Mouse (Mus musculus) neural tube, embryonic 13.5 days (tissue): ENCODE measurements around the gene Pde4d. TPM values are rescaled to one million over a fixed set of nuclear protein-coding genes. Genes with fewer than 3 reads are reported as not detected.

Source experiments
- ATAC-seq: fragments of 200-750 bp; cut with Nextera tagmentation; 2 replicates; pipeline ENCODE4 v1.8.0; 2017; ENCODE audit warnings: low read depth, mild to moderate bottlenecking, moderate TSS enrichment, moderate library complexity
- H3K27ac ChIP-seq: fragments of 300-500 bp; sonication (generic); replicated peaks from 2 replicates; pipeline ENCODE4 v1.5.1; 2015; ENCODE audit warnings: moderate library complexity, mild to moderate bottlenecking, inconsistent platforms
- H3K27me3 ChIP-seq: fragments of 300-500 bp; sonication (generic); 2 replicates; pipeline ENCODE4 v1.6.1; 2015; ENCODE audit warnings: mild to moderate bottlenecking, inconsistent platforms
- H3K36me3 ChIP-seq: fragments of 300-500 bp; sonication (generic); 2 replicates; pipeline ENCODE4 v1.6.1; 2015; ENCODE audit warnings: mild to moderate bottlenecking, inconsistent platforms
- H3K4me1 ChIP-seq: fragments of 300-500 bp; sonication (generic); replicated peaks from 2 replicates; pipeline ENCODE4 v1.6.1; 2015; ENCODE audit warnings: inconsistent platforms
- H3K4me2 ChIP-seq: fragments of 300-500 bp; sonication (generic); 2 replicates; pipeline ENCODE4 v1.6.1; 2015; ENCODE audit warnings: inconsistent platforms, mild to moderate bottlenecking, moderate library complexity
- H3K4me3 ChIP-seq: fragments of 300-500 bp; sonication (generic); 2 replicates; pipeline ENCODE4 v1.5.1; 2015; ENCODE audit warnings: mild to moderate bottlenecking, inconsistent platforms
- H3K9ac ChIP-seq: fragments of 300-500 bp; sonication (generic); 2 replicates; pipeline ENCODE4 v1.6.1; 2015; ENCODE audit warnings: moderate library complexity, mild to moderate bottlenecking, inconsistent platforms
- H3K9me3 ChIP-seq: fragments of 300-500 bp; sonication (generic); 2 replicates; pipeline ENCODE4 v1.6.1; 2016; ENCODE audit warnings: inconsistent platforms
- WGBS: fragments of 180-500 bp; shearing (Covaris S2); methylation state at CpG from one replicate; pipeline ENCODE4 v1.1.7; 2015; 5-methylcytosine and 5-hydroxymethylcytosine counted together
- polyA plus RNA-seq: library from polyadenylated mRNA; unstranded; fragments of >200 nt; fragmentation: Nextera tagmentation; extraction: Ambion mirVana; gene quantifications from 2 replicates; pipeline ENCODE4 v1.2.1, GENCODE M21; 2015

Gene Pde4d
- polyA plus RNA-seq, 1 experiment from 2014 or later: 15.5 TPM

GRCm38 (mm10) chr13:109569491-109569890 is 1119.7 kb downstream of the Pde4d start:
- Histone ChIP-seq H3K9ac (no peak overlapping the region), H3K4me3 (no peak overlapping the region), H3K9me3 (no peaks in the 10 kb centered on the region), H3K36me3 (no peaks in the 10 kb centered on the region), H3K4me2 (no peak overlapping the region), H3K4me1 (0 out of 2 replicates have a peak, but pooled peaks cover 8% of the 10 kb centered on the region), H3K27ac (no peak overlapping the region), H3K27me3 (no peaks in the 10 kb centered on the region)
- WGBS: 65% methylated on average over 5 of the region's 5 CpGs
- ATAC-seq: no peak

GRCm38 (mm10) chr13:109576725-109577124 is 1127.0 kb downstream of the Pde4d start:
- H3K4me1 ChIP-seq: peaks cover 19% of the 10 kb centered on the region
- ATAC-seq: no peak

GRCm38 (mm10) chr13:109577454-109577853 is 1127.7 kb downstream of the Pde4d start:
- Histone ChIP-seq H3K36me3 (no peaks in the 10 kb centered on the region), H3K27ac (peak overlapping the region; percentile 42), H3K9me3 (no peaks in the 10 kb centered on the region), H3K9ac (no peak overlapping the region), H3K27me3 (no peaks in the 10 kb centered on the region), H3K4me1 (peaks cover 19% of the 10 kb centered on the region), H3K4me3 (no peak overlapping the region), H3K4me2 (no peak overlapping the region)
- no peak for ATAC-seq
- 43% methylated on average over 5 of the region's 5 CpGs for WGBS

More at GRCm38 (mm10) chr13:109576725-109577124, 1127.0 kb downstream of the Pde4d start:
- no peaks in the 10 kb centered on the region for H3K9me3 ChIP-seq
- H3K4me2 ChIP-seq: no peak overlapping the region
- H3K27me3 ChIP-seq: no peaks in the 10 kb centered on the region
- WGBS: 35% methylated on average over 1 of the region's 1 CpGs
- no peaks in the 10 kb centered on the region for H3K36me3 ChIP-seq
- no peak overlapping the region for H3K4me3 ChIP-seq
- H3K27ac ChIP-seq: peak overlapping the region; percentile 42; the same call in 1 of the 2 replicates
- H3K9ac ChIP-seq: no peak overlapping the region

- H3K36me3 ChIP-seq: no peaks in the 10 kb centered on the region
- no peak overlapping the region for H3K4me3 ChIP-seq
- ATAC-seq: no peak
- H3K4me2 ChIP-seq: no peak overlapping the region
- no peak overlapping the region for H3K9ac ChIP-seq
- H3K4me1 ChIP-seq: peaks cover 19% of the 10 kb centered on the region
- H3K9me3 ChIP-seq: no peaks in the 10 kb centered on the region
- H3K27me3 ChIP-seq: no peaks in the 10 kb centered on the region
- H3K27ac ChIP-seq: peak overlapping the region; percentile 42; the same call in 1 of the 2 replicates
- WGBS: 77% methylated on average over 4 of the region's 4 CpGs
Observed at GRCm38 (mm10) chr13:109577901-109578300, 1128.2 kb downstream of the Pde4d start.

GRCm38 (mm10) chr13:109581284-109582070 is 1131.7 kb downstream of the Pde4d start:
- Histone ChIP-seq H3K4me2 (no peak overlapping the region), H3K27me3 (no peaks in the 10 kb centered on the region), H3K36me3 (no peaks in the 10 kb centered on the region), H3K9me3 (no peaks in the 10 kb centered on the region), H3K4me1 (peaks cover 17% of the 10 kb centered on the region), H3K27ac (no peak overlapping the region), H3K9ac (no peak overlapping the region), H3K4me3 (no peak overlapping the region)
- no peak for ATAC-seq
- WGBS: 77% methylated on average over 16 of the region's 16 CpGs

GRCm38 (mm10) chr13:109590048-109590447 is 1140.3 kb downstream of the Pde4d start:
- Histone ChIP-seq H3K9me3 (no peaks in the 10 kb centered on the region), H3K27me3 (no peaks in the 10 kb centered on the region), H3K4me1 (no peaks in the 10 kb centered on the region), H3K9ac (no peak overlapping the region), H3K36me3 (no peaks in the 10 kb centered on the region), H3K4me3 (no peak overlapping the region), H3K4me2 (no peak overlapping the region), H3K27ac (no peak overlapping the region)
- ATAC-seq: no peak
- 86% methylated on average over 4 of the region's 4 CpGs for WGBS

DNA sequence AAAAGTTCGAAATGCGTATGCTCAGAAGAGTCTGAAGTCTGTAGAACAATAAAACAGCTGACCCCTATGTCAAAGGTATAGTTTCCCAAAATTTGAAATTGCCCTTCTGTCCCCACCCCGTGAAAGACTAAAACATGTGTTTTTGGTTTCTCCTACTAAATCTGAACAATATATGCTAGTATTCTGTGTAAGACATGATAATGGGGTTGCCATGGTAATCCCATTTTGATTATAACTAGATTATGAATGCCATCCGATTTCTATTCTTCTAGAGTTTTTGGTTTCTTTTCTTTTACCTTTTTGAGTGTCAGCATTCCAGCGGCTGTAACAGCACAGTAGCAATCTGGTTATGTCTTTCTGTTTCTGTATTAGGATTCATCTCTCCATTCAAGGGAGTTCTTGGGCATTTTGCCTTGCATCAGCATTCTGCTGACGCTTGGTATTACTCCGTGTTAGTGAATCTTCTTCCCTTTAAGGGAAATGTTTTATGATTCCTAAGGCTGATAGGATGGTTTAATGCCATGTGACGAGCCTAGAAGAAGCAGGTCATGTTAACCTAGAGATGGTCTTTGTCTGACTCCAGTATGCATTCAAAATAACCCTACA is 1142.5 kb downstream of the Pde4d start:
- H3K9me3 ChIP-seq: no peaks in the 10 kb centered on the region
- H3K4me1 ChIP-seq: no peaks in the 10 kb centered on the region
- ATAC-seq: no peak
- no peak overlapping the region for H3K27ac ChIP-seq
- H3K9ac ChIP-seq: no peak overlapping the region
- no peaks in the 10 kb centered on the region for H3K36me3 ChIP-seq
- H3K4me2 ChIP-seq: no peak overlapping the region
- WGBS: 78% methylated on average over 8 of the region's 8 CpGs
- no peaks in the 10 kb centered on the region for H3K27me3 ChIP-seq
- no peak overlapping the region for H3K4me3 ChIP-seq

- ATAC-seq: no peak
- Histone ChIP-seq H3K4me1 (no peaks in the 10 kb centered on the region), H3K27me3 (no peaks in the 10 kb centered on the region), H3K9me3 (no peaks in the 10 kb centered on the region), H3K4me2 (no peak overlapping the region), H3K36me3 (no peaks in the 10 kb centered on the region), H3K4me3 (no peak overlapping the region), H3K9ac (no peak overlapping the region), H3K27ac (no peak overlapping the region)
- 52% methylated on average over 4 of the region's 4 CpGs for WGBS
Observed at GRCm38 (mm10) chr13:109599711-109600110, 1150.0 kb downstream of the Pde4d start.

DNA sequence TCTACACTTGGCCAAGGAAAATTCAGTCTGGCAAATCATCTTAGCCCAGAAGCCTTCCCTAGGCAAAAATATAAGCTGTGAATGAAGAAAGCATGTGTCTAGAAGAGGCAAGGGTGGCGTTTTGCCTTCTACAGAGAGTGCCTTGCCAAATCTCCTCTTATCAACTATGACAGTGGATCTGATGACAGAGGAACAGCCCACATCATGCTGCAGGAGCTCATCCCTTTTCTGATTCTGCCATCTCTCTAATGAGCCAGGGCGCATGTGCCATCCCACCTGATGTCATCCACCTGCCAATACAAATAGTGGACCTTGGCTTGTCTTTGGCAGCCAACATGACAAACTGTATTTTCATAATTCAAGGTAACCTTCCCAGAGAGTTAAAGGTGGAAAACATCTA is 1154.3 kb downstream of the Pde4d start:
- 95% methylated on average over 2 of the region's 2 CpGs for WGBS

GRCm38 (mm10) chr13:109605140-109605539 is 1155.4 kb downstream of the Pde4d start:
- Histone ChIP-seq H3K4me1 (no peaks in the 10 kb centered on the region), H3K27me3 (no peaks in the 10 kb centered on the region), H3K36me3 (no peaks in the 10 kb centered on the region), H3K4me2 (no peak overlapping the region), H3K4me3 (no peak overlapping the region), H3K9ac (no peak overlapping the region), H3K27ac (no peak overlapping the region), H3K9me3 (no peaks in the 10 kb centered on the region)
- WGBS: 77% methylated on average over 1 of the region's 1 CpGs
- no peak for ATAC-seq

More for the DNA sequence above, 1154.3 kb downstream of the Pde4d start:
- no peaks in the 10 kb centered on the region for H3K9me3 ChIP-seq
- H3K9ac ChIP-seq: no peak overlapping the region
- H3K4me3 ChIP-seq: no peak overlapping the region
- no peak for ATAC-seq
- no peak overlapping the region for H3K4me2 ChIP-seq
- H3K27ac ChIP-seq: no peak overlapping the region
- no peaks in the 10 kb centered on the region for H3K27me3 ChIP-seq
- no peaks in the 10 kb centered on the region for H3K4me1 ChIP-seq
- no peaks in the 10 kb centered on the region for H3K36me3 ChIP-seq

GRCm38 (mm10) chr13:109609106-109609804 is 1159.5 kb downstream of the Pde4d start:
- H3K27me3 ChIP-seq: no peaks in the 10 kb centered on the region
- H3K4me2 ChIP-seq: no peak overlapping the region
- WGBS: 75% methylated on average over 9 of the region's 9 CpGs
- H3K36me3 ChIP-seq: no peaks in the 10 kb centered on the region
- H3K9ac ChIP-seq: no peak overlapping the region
- no peak overlapping the region for H3K27ac ChIP-seq
- H3K4me3 ChIP-seq: no peak overlapping the region
- no peaks in the 10 kb centered on the region for H3K9me3 ChIP-seq
- H3K4me1 ChIP-seq: peaks cover 5% of the 10 kb centered on the region; the same call in 1 of the 2 replicates
- peak; percentile 45 for ATAC-seq

GRCm38 (mm10) chr13:109609805-109610187 is 1160.0 kb downstream of the Pde4d start:
- Histone ChIP-seq H3K27ac (no peak overlapping the region), H3K9ac (no peak overlapping the region), H3K9me3 (no peaks in the 10 kb centered on the region), H3K4me3 (no peak overlapping the region), H3K4me1 (peaks cover 5% of the 10 kb centered on the region; the same call in 1 of the 2 replicates), H3K4me2 (no peak overlapping the region), H3K36me3 (no peaks in the 10 kb centered on the region), H3K27me3 (no peaks in the 10 kb centered on the region)
- 30% methylated on average over 3 of the region's 3 CpGs for WGBS
- ATAC-seq: peak; percentile 74
